Mouse (Mus musculus): ENCODE measurements around the gene Eef1akmt2.

The Eef1akmt2 gene

DNA sequence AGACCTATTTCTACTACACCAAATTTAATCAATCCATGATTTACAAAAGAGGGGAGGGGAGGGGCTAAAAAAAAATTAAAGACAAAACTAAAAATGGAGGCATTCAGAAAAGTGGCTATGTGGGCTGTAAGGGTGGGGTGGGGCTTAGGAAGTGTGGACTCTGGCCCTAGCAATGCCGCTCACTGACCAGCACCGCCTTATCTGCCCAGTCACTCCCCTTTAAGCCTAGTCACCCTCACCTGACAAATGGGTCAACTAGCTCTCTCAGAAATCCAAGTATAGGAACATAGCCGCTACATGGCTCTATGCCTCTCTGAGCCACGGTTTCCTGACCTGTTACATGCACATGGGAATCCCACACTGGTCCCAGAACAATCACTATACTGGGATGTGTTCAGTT lies 65.5 kb downstream of the Eef1akmt2 start:
- no peak for DNase-seq

DNA sequence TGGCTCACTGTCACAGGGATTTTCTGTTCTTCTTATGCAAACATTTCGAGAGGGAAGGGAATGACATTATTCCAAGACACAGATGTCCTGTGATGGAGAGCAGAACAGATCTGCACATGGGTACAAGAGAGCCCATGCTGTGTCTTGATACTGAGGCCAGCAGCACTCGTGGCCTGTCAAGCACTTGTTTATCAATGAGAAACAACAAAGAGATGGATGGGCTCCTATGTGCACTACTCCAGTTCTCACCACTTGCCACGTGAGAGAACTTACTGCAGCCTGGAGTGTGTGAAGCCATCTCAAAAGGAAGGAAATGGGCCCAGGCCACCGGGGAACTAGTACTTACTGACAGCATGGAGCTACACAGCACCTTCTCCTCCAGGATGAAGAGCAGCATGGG lies 66.0 kb downstream of the Eef1akmt2 start:
- no peak for DNase-seq

DNA sequence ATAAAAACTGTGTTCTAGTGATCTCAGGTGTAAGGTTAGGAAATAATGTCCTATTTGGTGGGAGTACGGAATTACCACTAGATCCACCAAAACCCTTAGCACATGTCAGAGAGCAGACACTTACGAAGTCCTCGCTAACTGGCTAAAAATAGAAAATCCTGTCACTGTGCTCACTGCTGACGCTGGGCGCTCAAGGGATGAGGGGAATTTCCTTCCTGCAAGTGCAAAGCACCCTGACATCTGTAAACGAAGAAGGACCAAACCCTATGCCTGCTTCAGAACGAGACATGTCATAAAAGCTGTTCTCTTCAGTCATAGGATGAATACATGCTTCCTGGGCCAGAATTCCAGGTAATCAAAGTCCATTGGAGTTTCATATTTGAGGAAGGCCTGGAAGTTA lies 66.5 kb downstream of the Eef1akmt2 start:
- DNase-seq, result no peak

DNA sequence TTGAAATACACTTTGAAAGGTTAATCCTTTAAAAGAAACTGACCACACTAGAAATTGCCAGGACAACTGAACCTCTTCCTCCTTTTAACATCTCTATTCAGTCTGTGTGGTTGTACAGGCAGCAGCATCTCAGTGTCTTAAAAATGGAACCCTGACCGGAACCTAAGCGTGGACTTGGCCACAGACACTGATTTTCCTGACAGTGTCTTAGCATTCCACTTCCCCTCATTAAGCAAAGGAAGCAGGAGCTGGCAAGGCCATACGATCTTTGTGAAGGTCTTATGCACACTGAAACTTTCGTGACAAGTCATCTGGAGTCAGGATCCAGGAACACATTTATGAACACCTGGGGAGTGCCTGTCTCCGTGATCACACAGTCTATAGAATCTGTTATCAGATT lies 68.4 kb downstream of the Eef1akmt2 start:
- DNase-seq, result no peak

DNA sequence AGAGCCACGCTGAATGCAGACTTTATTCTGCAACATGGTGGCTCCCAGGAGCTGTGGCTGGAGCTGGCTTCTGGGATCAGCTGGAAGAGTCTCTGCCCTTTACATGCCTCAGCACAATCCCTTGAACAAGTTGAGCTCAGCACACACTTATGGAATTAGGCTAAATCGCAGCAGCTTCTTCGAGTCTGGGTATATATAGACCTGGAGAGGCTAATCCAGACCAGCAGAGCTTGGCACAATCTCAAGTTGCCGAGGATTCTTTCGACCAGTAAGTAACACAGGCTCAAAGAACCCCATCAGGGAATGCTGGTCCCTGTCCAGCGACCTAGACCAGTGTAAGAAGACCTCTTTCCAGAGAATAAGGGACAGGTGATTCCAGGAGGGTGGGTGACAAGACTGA lies 70.6 kb downstream of the Eef1akmt2 start:
- no peak for DNase-seq

DNA sequence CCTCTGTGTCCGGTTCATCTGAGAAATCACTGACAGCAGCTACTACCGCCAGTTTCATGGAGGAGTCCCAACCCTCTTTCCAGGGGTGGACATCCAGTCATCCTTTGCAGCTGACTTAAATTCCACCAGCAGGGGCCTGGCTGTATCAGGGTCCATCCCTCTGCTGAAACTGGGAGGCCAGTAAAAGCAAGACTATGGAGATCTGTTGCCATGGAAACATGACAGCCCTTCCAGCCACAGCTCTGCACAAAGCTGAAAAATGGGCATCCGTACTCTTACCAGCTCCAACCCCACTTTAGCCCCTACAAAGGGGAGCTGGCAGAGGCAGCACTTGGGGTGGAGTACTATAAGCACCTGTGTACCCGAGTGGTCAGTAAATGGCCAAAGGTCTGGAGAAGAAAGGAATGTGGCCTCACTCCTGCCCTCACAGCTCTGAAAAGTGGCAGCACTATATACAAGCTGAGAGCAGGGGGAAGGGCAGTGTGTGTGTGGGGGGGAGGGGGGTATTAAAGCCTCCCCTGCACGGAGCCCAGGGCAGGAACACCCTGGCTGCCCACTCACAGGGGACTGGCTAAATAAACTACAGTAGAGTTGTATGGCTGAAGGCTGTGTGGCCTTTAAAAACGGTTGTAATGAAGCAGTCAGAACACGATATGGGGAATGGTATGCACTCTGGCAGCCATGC lies 71.2 kb downstream of the Eef1akmt2 start:
- no peak for DNase-seq

DNA sequence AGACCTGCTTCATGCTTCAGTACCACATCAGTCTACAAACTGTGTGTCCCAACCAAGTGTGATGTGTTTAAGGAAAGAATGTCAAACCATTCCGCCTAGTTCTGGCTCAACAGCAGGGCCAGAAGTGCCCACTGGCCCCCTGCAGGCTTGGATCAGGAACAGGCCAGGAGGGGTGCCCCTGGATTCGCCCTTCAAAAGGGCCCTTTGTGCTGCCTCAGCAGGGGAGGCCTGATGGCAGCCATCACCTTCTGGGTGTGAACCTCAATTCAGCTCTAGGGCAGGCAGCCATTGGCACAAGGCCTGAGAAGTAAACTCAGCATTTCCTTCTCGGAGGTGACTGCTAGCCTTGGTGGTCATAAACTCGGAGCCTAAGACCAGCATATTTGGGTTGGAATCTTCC lies 71.9 kb downstream of the Eef1akmt2 start:
- no peak for DNase-seq

DNA sequence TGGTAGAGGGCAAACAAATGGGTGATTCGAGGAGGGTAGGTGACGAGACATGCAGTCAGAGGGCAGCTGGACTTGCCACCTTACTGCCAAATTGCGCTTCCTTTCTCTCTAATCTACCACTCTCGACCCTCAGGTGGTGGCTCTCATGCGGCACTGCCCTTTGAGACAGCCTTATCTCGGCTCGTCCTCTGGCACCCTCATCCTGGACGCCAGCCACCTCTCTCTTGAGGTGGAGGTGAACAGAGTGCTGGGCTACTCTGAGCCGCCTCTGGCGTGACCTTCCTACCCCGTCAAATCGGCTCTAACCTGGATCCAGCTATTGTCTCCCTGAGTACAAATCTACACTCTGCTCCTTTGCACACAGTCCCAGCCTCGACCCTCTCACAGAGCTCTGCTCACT lies 73.8 kb downstream of the Eef1akmt2 start:
- DNase-seq, result no peak

DNA sequence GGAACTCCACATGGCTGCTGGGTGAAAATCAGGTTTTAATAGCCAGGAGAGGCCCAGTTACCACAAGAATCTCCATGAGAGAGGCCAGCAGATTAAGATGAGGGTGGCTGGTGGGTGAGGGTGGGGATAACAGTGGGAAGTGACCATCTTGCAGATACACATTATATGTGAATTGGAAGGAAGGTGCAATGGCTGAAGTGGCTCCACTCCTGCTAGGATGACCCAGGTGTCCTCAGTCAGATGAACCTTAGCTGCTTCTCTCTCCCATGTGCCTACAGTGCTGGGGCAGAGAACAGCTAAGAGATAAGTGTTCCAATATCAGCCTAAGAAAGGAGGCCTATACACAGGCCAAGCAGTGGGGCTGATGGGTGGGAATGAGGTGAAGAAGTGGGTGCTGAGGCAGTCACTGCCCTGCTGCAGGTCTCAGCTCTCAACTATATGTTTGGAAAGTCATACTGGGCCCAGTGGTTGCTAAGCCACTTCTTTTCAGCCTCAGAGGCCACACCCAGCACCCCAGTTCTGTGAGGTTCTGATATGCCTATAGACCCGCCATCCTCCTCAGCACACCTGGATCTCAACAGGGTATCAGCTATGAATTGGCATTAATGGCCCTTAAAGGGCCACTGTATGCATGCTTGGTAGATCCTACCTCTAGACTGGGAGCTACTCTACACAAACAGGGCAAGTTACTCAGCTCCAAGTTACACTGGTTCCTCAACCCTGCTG lies 74.6 kb downstream of the Eef1akmt2 start:
- DNase-seq, result no peak
